Mouse (Mus musculus): ENCODE results near the gene Ankrd33.

Ankrd33 gene

GRCm38 (mm10) chr15:101115511-101116110 lies at the start of gene Ankrd33:
Gene Ankrd33 (plus strand): TSS chr15:101115755.
- no peak for DNase-seq (ENCODE audit: low read depth, low spot score)

GRCm38 (mm10) chr15:101066364-101066847 lies 49.1 kb upstream of the Ankrd33 start:
- DNase-seq (ENCODE audit: low read depth, low spot score): no peak

DNA sequence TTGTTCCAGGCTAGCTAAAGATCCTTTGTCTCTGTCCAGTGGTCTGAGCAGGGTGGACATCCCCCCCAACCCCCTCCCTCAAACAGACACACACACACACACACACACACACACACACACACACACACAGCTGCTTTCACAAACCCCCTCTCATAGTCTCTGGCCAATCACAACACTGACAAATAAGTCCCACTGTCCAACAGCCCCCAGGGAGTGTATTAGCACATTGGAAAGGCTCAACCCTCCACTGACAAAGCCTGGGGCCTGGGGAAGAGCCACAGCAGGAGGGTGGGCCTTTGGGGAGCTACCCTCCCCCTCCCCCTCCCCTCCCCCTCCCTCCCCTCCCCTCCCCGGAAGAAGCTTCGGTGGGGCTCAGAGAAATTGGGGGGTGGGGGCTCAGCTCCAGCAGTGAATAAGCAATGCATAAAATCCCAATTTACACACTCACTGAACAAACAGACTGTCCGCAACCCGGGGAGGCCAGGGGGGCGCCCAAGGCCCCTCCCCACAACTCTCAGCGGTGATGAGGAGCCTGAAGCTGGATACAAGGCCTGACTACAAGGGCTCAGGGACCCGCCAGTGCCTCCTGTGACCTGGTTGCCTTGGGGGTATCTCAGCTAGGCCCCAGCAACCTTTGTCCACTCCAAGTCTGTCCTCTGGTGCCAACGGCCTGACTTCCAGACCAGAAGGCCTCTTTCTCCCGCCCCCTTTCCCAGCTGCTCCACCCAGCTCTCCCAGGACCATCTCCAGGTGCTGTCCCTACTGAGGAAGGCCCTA lies 48.4 kb upstream of the Ankrd33 start:
- DNase-seq (ENCODE audit: low read depth, low spot score): no peak

DNA sequence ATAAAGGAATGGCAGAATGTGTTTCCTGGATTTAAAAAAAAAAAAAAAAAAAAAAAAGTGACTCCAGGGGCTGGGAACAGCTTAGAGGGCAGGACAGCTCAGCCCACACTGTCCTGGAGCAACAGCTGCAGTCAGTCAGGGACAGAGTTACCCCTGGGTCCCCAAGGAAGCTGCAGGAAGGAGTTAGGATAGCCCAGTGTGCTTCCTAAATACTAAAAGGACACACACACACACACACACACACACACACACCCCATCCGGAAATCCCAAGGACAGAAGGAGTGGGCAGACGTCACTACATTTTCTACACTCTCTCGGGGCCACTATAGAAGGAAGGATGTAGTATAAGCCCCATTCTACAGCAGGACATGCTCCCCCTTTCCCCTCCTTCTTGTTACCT lies 47.5 kb upstream of the Ankrd33 start:
- DNase-seq (ENCODE audit: low read depth, low spot score): no peak

- DNase-seq (ENCODE audit: low read depth, low spot score): no peak
Measured at GRCm38 (mm10) chr15:101068671-101069070, 46.9 kb upstream of the Ankrd33 start.

DNA sequence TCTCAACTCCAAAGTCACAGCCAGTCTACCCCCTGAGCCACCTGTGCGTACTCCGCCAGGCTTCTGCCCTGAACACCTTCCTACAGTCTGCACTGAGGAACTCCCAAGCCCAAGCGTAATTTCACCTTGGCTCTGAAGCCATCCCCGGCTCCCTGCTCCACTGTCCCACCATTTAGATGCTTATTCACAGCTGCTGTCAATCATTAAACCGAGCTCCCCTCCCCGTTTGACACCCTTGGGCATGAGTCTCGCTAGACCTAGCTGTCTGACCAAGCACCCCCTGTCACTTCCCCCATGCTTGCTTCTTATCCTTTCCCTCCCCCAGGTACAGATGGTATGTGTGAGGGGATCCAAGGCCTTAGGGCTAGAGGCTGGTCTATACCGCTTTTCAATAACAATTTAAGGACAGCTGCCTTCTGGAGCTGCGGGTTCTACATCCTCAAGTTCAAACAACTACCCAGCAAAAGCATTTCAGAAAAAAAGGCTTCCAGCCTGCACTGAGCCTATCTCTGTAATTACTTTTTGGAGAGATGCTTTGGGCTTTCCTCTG lies 45.8 kb upstream of the Ankrd33 start:
- DNase-seq (ENCODE audit: low read depth, low spot score): no peak

- no peak for DNase-seq (ENCODE audit: low read depth, low spot score)
Measured at GRCm38 (mm10) chr15:101070762-101071161, 44.8 kb upstream of the Ankrd33 start.

GRCm38 (mm10) chr15:101072736-101073135 lies 42.8 kb upstream of the Ankrd33 start:
- DNase-seq (ENCODE audit: low read depth, low spot score): no peak

- DNase-seq (ENCODE audit: low read depth, low spot score): no peak
Measured at GRCm38 (mm10) chr15:101074067-101074466, 41.5 kb upstream of the Ankrd33 start.

DNA sequence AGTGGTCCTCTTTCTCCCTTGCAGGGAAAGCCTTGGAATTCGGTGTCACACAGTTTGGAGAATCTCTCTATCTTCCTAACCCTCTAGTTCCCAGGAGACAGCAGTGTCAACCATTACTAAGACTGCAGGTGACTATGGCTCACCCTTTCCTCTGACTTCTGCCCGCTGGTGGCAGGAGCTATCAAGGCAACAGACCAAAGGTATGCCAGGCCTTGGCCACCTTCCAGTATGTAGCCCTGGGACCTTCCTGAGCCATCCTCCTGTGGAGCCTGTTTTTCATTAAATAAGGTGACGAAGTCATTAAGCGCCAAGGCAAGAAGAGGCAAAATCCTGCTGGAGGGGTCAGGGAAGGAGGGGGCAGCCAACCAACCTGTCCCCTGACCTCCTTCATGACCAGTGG lies 40.4 kb upstream of the Ankrd33 start:
- no peak for DNase-seq (ENCODE audit: low read depth, low spot score)

- DNase-seq (ENCODE audit: low read depth, low spot score): no peak
Measured at GRCm38 (mm10) chr15:101075656-101076055, 39.9 kb upstream of the Ankrd33 start.

DNA sequence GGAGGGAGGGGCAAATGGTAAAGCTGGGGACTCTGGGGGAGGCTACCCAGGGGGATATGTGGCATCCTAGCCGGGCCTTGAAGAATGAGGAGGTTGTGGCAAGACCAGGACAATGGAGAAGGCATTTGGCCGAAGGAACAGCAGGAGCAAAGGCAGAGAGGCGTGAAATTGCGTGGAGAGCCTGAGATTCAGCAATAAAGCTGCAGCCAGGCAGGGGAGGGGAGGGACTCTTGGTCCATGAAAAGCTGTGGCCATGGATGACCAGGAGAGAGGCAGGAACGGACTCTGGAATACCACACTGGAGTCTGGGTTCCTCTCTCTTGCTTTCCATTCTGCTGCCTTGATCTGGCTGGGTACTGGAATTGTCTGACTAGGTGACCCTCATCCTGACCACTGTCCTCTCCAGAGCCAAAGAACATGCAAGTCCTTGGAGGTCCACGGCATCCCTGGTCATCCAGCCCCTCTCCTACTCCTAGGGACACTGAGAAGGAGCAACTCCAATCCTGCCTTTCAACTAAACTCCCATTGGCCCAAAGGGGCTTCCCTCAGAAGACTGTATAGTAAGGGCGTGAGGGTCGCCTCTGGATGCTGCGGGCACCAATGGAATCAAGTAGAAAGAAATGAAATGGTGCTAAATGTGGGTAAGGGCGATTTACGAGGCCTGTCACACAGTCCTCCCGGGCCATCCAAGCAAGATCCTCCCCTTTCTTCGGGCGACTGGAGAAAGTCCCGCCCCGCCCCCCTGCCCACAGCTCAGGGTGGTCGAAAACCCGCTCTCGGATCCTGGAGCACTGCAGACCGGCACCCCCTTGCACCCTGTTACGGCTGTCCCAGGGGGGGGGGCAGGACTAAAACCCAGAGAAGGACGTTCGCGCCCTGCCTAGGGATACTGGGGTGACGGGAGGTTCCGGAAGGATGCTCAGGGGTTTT lies 39.2 kb upstream of the Ankrd33 start:
- no peak for DNase-seq (ENCODE audit: low read depth, low spot score)

GRCm38 (mm10) chr15:101077001-101077812 lies 38.3 kb upstream of the Ankrd33 start:
- no peak for DNase-seq (ENCODE audit: low read depth, low spot score)

- no peak for DNase-seq (ENCODE audit: low read depth, low spot score)
Measured at GRCm38 (mm10) chr15:101077813-101078730, 37.5 kb upstream of the Ankrd33 start, which contains the start of gene Fignl2. Gene Fignl2 (minus strand): TSS chr15:101078567.

GRCm38 (mm10) chr15:101078731-101079156 lies 36.8 kb upstream of the Ankrd33 start:
- DNase-seq (ENCODE audit: low read depth, low spot score): no peak

- DNase-seq (ENCODE audit: low read depth, low spot score): no peak
Measured at GRCm38 (mm10) chr15:101080031-101080520, 35.5 kb upstream of the Ankrd33 start.

- DNase-seq (ENCODE audit: low read depth, low spot score): no peak
Measured at GRCm38 (mm10) chr15:101081035-101081548, 34.5 kb upstream of the Ankrd33 start.

DNA sequence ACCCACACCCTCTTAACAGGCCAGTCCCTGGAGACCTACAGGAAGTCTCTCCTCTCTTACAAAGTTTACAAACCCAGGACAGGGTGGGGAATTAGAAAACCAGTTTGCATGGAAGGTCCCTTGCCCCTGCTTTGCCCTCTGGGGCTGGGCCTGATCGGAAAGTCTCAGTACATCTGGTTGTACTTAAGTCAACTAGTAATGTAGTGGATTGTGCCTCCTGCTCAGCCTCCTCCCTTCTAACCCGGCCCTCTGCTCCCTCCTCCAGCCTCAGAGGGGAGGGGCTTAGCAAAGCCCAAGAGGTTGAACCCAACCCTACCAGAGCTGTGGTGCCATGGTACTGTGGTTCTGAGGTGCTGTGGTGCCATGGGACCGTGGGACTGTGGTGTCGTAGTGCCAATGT lies 33.3 kb upstream of the Ankrd33 start:
- no peak for DNase-seq (ENCODE audit: low read depth, low spot score)

DNA sequence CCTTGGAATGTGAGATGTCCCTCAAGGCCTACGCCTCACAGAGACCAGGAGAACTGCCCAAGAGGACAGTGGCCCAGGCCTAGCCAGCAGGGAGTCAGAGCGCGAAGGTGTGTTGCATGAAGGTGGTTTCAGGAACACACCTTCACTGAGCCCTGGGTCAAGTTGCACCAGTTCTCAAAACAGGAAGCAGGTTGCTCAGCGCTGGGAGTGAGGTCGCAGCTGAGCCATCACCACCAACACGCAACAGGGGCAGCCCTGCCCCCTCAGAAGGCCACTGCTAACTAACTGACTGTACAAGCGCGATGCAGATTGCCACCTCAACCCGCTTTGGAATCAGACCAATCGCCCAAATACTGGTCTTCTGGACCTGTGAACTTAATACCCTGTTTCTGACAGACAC lies 31.1 kb upstream of the Ankrd33 start:
- DNase-seq (ENCODE audit: low read depth, low spot score): no peak
